Mouse (Mus musculus): Measurements from ENCODE around the gene Smagp. TPM values are rescaled to one million over a fixed set of nuclear protein-coding genes. Genes with fewer than 3 reads are reported as not detected.

Smagp gene
- polyA plus RNA-seq, 1 experiment from 2014 or later = 3.6 TPM

- Histone ChIP-seq H3K4me3 (ENCODE audit: low read length) (no peak overlapping the region), H3K4me2 (ENCODE audit: low read length) (no peak overlapping the region), H3K9me3 (ENCODE audit: control insufficient read depth, low read length) (no peaks in the 10 kb centered on the region), H3K9ac (ENCODE audit: low read depth, low read length) (no peak overlapping the region), H3K4me1 (ENCODE audit: control insufficient read depth, insufficient read depth, low read depth, low read length) (no peaks in the 10 kb centered on the region), H3K36me3 (ENCODE audit: control insufficient read depth, insufficient read depth, low read length) (no peaks in the 10 kb centered on the region), H3K27me3 (replicated peaks; ENCODE audit: control insufficient read depth, insufficient read depth, low read length) (no peaks in the 10 kb centered on the region), H3K27ac (ENCODE audit: low read depth, low read length) (no peak overlapping the region)
- ATAC-seq = no peak
- 70% methylated on average over 1 of the region's 1 CpGs for WGBS
Measured at GRCm38 (mm10) chr15:100654271-100654670, 17.5 kb upstream of the Smagp start.

DNA sequence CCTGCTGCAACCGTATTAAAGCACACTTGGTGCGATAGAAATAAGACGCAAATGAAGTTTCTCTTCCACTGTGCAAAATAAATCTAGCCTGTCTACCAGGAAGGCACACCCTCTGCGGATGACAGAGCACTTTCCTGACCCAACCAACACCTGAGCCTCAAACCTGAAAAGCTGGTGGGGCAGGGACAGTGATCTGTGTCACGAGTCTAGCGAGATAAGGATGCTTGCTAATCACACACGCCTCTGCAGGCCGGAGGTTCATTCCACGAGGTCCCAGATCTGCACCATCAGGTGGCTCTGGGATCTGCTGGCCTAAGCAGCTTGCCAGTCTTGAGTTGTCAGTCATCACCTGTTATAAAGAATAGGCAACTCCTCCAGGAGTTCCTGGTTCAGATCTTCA, 14.9 kb upstream of the Smagp start:
- Histone ChIP-seq H3K4me2 (ENCODE audit: low read length) (no peak overlapping the region), H3K27me3 (replicated peaks; ENCODE audit: control insufficient read depth, insufficient read depth, low read length) (no peaks in the 10 kb centered on the region), H3K27ac (ENCODE audit: low read depth, low read length) (no peak overlapping the region), H3K36me3 (ENCODE audit: control insufficient read depth, insufficient read depth, low read length) (no peaks in the 10 kb centered on the region), H3K9me3 (ENCODE audit: control insufficient read depth, low read length) (no peaks in the 10 kb centered on the region), H3K4me3 (ENCODE audit: low read length) (no peak overlapping the region), H3K9ac (ENCODE audit: low read depth, low read length) (no peak overlapping the region), H3K4me1 (ENCODE audit: control insufficient read depth, insufficient read depth, low read depth, low read length) (no peaks in the 10 kb centered on the region)
- WGBS = 88% methylated on average over 9 of the region's 9 CpGs
- ATAC-seq = no peak

GRCm38 (mm10) chr15:100650111-100650510, 13.4 kb upstream of the Smagp start:
- 92% methylated on average over 10 of the region's 10 CpGs for WGBS
- Histone ChIP-seq H3K9ac (ENCODE audit: low read depth, low read length) (no peak overlapping the region), H3K4me2 (ENCODE audit: low read length) (no peak overlapping the region), H3K4me1 (ENCODE audit: control insufficient read depth, insufficient read depth, low read depth, low read length) (no peaks in the 10 kb centered on the region), H3K27me3 (replicated peaks; ENCODE audit: control insufficient read depth, insufficient read depth, low read length) (no peaks in the 10 kb centered on the region; the same call in 1 of the 2 replicates), H3K4me3 (ENCODE audit: low read length) (no peak overlapping the region), H3K27ac (ENCODE audit: low read depth, low read length) (no peak overlapping the region), H3K9me3 (ENCODE audit: control insufficient read depth, low read length) (no peaks in the 10 kb centered on the region), H3K36me3 (ENCODE audit: control insufficient read depth, insufficient read depth, low read length) (no peaks in the 10 kb centered on the region)
- no peak for ATAC-seq

DNA sequence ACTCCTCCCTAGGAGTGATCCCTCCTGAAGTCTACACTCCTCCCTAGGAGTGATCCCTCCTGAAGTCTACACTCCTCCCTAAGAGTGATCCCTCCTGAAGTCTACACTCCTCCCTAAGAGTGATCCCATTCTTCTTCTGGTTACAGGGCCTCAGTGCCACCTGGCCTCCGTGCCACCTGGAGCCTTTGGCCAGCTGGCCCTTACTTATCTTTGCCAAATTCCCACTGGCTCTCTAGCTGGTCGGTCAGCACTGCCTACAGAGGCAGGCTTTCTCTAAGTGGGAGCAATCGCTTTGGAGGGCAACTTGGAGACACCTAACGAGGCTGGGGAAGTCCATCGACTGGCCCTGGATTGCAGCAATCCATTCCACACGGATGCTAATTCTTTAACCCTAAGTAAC, 9.4 kb upstream of the Smagp start:
- Histone ChIP-seq H3K27ac (ENCODE audit: low read depth, low read length) (no peak overlapping the region), H3K9me3 (ENCODE audit: control insufficient read depth, low read length) (no peaks in the 10 kb centered on the region), H3K4me3 (ENCODE audit: low read length) (no peak overlapping the region), H3K4me1 (ENCODE audit: control insufficient read depth, insufficient read depth, low read depth, low read length) (no peaks in the 10 kb centered on the region), H3K36me3 (ENCODE audit: control insufficient read depth, insufficient read depth, low read length) (no peaks in the 10 kb centered on the region), H3K27me3 (replicated peaks; ENCODE audit: control insufficient read depth, insufficient read depth, low read length) (no peaks in the 10 kb centered on the region; the same call in 1 of the 2 replicates), H3K4me2 (ENCODE audit: low read length) (no peak overlapping the region), H3K9ac (ENCODE audit: low read depth, low read length) (no peak overlapping the region)
- 85% methylated on average over 6 of the region's 6 CpGs for WGBS
- no peak for ATAC-seq

DNA sequence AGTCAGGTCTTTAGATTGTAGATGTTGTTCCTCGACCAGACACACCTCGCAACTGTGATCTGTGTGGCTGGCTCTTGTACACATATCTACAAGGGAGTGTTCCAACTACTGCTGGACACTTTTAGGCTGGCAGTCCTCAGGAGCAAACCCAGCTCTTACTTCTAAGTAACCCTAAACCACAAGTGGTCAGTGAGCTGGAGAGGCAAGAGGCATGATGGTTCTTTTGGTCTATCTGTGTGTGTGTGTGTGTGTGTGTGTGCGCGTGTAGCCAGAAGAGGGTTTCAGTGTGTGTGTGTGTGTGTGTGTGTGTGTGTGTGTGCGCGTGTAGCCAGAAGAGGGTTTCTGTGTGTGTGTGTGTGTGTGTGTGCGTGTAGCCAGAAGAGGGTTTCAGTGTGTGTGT, 5.7 kb upstream of the Smagp start:
- Histone ChIP-seq H3K9ac (ENCODE audit: low read depth, low read length) (no peak overlapping the region), H3K36me3 (ENCODE audit: control insufficient read depth, insufficient read depth, low read length) (no peaks in the 10 kb centered on the region), H3K27me3 (replicated peaks; ENCODE audit: control insufficient read depth, insufficient read depth, low read length) (peaks cover 10% of the 10 kb centered on the region), H3K4me2 (ENCODE audit: low read length) (no peak overlapping the region), H3K9me3 (ENCODE audit: control insufficient read depth, low read length) (no peaks in the 10 kb centered on the region), H3K4me3 (ENCODE audit: low read length) (no peak overlapping the region), H3K4me1 (ENCODE audit: control insufficient read depth, insufficient read depth, low read depth, low read length) (no peaks in the 10 kb centered on the region), H3K27ac (ENCODE audit: low read depth, low read length) (no peak overlapping the region)
- 99% methylated on average over 7 of the region's 7 CpGs for WGBS
- ATAC-seq = no peak

DNA sequence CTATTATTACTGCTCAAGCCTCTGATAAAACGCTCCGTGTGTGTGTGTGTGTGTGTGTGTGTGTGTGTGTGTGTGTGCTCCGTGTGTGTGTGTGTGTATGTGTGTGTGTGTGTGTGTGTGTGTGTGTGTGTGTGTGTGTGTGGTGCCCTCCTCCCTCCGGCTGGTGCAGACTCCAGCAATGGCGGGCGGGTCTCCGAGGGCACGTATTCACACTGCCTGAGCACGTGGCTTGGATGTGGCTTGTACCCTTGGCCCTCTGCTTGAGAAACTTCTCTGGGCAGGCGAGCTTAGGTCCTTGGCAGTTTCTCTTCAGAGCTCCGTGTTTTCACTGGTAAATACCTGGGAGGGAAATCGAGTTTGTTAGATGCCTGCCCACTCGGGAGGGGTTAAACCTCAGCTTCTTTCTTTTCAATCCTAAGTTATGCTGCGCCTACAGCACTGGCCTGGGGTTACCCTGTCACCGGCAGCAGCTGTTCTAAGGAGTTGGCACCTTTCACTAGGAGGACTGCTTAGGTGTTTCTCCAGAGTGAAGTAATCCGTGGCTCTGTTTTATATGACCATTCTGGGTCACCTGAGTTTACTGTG, 4.6 kb upstream of the Smagp start:
- WGBS = 77% methylated on average over 12 of the region's 16 CpGs
- no peak overlapping the region for H3K27ac ChIP-seq (ENCODE audit: low read depth, low read length)
- no peak overlapping the region for H3K4me2 ChIP-seq (ENCODE audit: low read length)
- H3K9ac ChIP-seq (ENCODE audit: low read depth, low read length) = no peak overlapping the region
- no peak for ATAC-seq
- H3K4me1 ChIP-seq (ENCODE audit: control insufficient read depth, insufficient read depth, low read depth, low read length) = peaks cover 11% of the 10 kb centered on the region
- H3K36me3 ChIP-seq (ENCODE audit: control insufficient read depth, insufficient read depth, low read length) = no peaks in the 10 kb centered on the region
- H3K4me3 ChIP-seq (ENCODE audit: low read length) = no peak overlapping the region
- peaks cover 14% of the 10 kb centered on the region for H3K27me3 ChIP-seq (replicated peaks; ENCODE audit: control insufficient read depth, insufficient read depth, low read length)
- no peaks in the 10 kb centered on the region for H3K9me3 ChIP-seq (ENCODE audit: control insufficient read depth, low read length)

- H3K9me3 ChIP-seq (ENCODE audit: control insufficient read depth, low read length) = no peaks in the 10 kb centered on the region
- H3K36me3 ChIP-seq (ENCODE audit: control insufficient read depth, insufficient read depth, low read length) = no peaks in the 10 kb centered on the region
- no peak overlapping the region for H3K4me3 ChIP-seq (ENCODE audit: low read length)
- no peak for ATAC-seq
- peaks cover 22% of the 10 kb centered on the region for H3K27me3 ChIP-seq (replicated peaks; ENCODE audit: control insufficient read depth, insufficient read depth, low read length)
- H3K27ac ChIP-seq (ENCODE audit: low read depth, low read length) = no peak overlapping the region
- 77% methylated on average over 16 of the region's 16 CpGs for WGBS
- H3K9ac ChIP-seq (ENCODE audit: low read depth, low read length) = no peak overlapping the region
- H3K4me2 ChIP-seq (ENCODE audit: low read length) = no peak overlapping the region
- H3K4me1 ChIP-seq (ENCODE audit: control insufficient read depth, insufficient read depth, low read depth, low read length) = peaks cover 11% of the 10 kb centered on the region
Measured at GRCm38 (mm10) chr15:100639972-100640750, 3.4 kb upstream of the Smagp start.

DNA sequence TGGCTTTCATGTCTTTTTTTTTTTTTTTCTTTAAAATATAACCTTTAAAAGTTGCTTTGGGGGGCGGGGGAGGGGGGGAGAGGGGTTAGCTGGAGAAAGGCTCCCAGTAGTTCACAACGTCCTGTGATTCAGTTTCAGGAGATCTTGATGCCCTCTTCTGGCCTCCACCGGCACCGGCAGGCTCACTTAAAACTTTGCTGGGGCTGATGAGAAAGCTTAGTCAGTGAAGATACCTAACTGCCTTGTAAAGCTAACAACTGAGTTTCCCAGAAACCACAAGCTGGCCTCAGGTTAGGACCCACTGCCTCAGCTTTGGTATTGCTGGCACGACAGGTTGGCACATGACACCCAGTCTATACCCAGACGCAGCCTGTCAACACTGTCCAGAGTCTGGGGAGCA, 921 bp upstream of the Smagp start:
- Histone ChIP-seq H3K27me3 (replicated peaks; ENCODE audit: control insufficient read depth, insufficient read depth, low read length) (peaks cover 37% of the 10 kb centered on the region), H3K4me3 (ENCODE audit: low read length) (no peak overlapping the region), H3K4me1 (ENCODE audit: control insufficient read depth, insufficient read depth, low read depth, low read length) (peaks cover 11% of the 10 kb centered on the region), H3K4me2 (ENCODE audit: low read length) (no peak overlapping the region), H3K27ac (ENCODE audit: low read depth, low read length) (no peak overlapping the region), H3K9ac (ENCODE audit: low read depth, low read length) (no peak overlapping the region), H3K9me3 (ENCODE audit: control insufficient read depth, low read length) (no peaks in the 10 kb centered on the region), H3K36me3 (ENCODE audit: control insufficient read depth, insufficient read depth, low read length) (no peaks in the 10 kb centered on the region)
- WGBS = 15% methylated on average over 6 of the region's 6 CpGs
- ATAC-seq = no peak

- Histone ChIP-seq H3K9me3 (ENCODE audit: control insufficient read depth, low read length) (no peaks in the 10 kb centered on the region), H3K4me1 (ENCODE audit: control insufficient read depth, insufficient read depth, low read depth, low read length) (peaks cover 11% of the 10 kb centered on the region), H3K4me2 (ENCODE audit: low read length) (peak overlapping the region; percentile 81), H3K4me3 (ENCODE audit: low read length) (peak overlapping the region; percentile 44), H3K27ac (ENCODE audit: low read depth, low read length) (no peak overlapping the region), H3K36me3 (ENCODE audit: control insufficient read depth, insufficient read depth, low read length) (no peaks in the 10 kb centered on the region), H3K27me3 (replicated peaks; ENCODE audit: control insufficient read depth, insufficient read depth, low read length) (peaks cover 37% of the 10 kb centered on the region), H3K9ac (ENCODE audit: low read depth, low read length) (peak overlapping the region; percentile 47)
- 3% methylated on average over 36 of the region's 38 CpGs for WGBS
- no peak for ATAC-seq
Measured at GRCm38 (mm10) chr15:100635851-100636645, 692 bp downstream of the Smagp start.
